Mouse (Mus musculus) urinary bladder, postnatal 14 days (tissue): ENCODE data around the gene Krtap4-6.
"Not testable (repeated sequence)": the region's sequence is repeated elsewhere in the genome, so short reads cannot be mapped to it uniquely, and the experiment has no call there.

Source experiments
- DNase-seq: peaks from one replicate; pipeline ENCODE4 v3.0.0; 2021; ENCODE audit warnings: low spot score

Gene Krtap4-6

GRCm38 (mm10) chr11:99665860-99666259, at the start of gene Krtap4-6:
Krtap4-6 (minus strand) TSS chr11:99665960.
- no peak for DNase-seq

GRCm38 (mm10) chr11:99690463-99690862, 24.7 kb upstream of the Krtap4-6 start, which contains the start of gene Gm14190:
Gm14190 (minus strand) TSS chr11:99690740.
- no peak for DNase-seq

- not testable (repeated sequence) for DNase-seq
Observed at GRCm38 (mm10) chr11:99685235-99685634, 19.5 kb upstream of the Krtap4-6 start.

- DNase-seq: no peak
Observed at GRCm38 (mm10) chr11:99683481-99683880, 17.7 kb upstream of the Krtap4-6 start.

GRCm38 (mm10) chr11:99662802-99663201, 3.0 kb downstream of the Krtap4-6 start:
- DNase-seq: no peak

GRCm38 (mm10) chr11:99659256-99659655, 6.5 kb downstream of the Krtap4-6 start:
- no peak for DNase-seq

- not testable (repeated sequence) for DNase-seq
Observed at GRCm38 (mm10) chr11:99658467-99659010, 7.2 kb downstream of the Krtap4-6 start, which contains the start of gene Gm11563. Gm11563 (minus strand) TSS chr11:99658960.

- DNase-seq: no peak
Observed at GRCm38 (mm10) chr11:99657051-99657450, 8.7 kb downstream of the Krtap4-6 start.

- no peak for DNase-seq
Observed at GRCm38 (mm10) chr11:99650136-99650535, 15.6 kb downstream of the Krtap4-6 start, which contains the start of gene Gm11555. Gm11555 (minus strand) TSS chr11:99650236.

- DNase-seq: no peak
Observed at GRCm38 (mm10) chr11:99646444-99646843, 19.3 kb downstream of the Krtap4-6 start.

GRCm38 (mm10) chr11:99644351-99644750, 21.4 kb downstream of the Krtap4-6 start:
- no peak for DNase-seq

- not testable (repeated sequence) for DNase-seq
Observed at GRCm38 (mm10) chr11:99643635-99644139, 22.1 kb downstream of the Krtap4-6 start, which contains the start of gene Krtap4-7. Krtap4-7 (minus strand) TSS chr11:99644089.

GRCm38 (mm10) chr11:99640926-99641325, 24.8 kb downstream of the Krtap4-6 start:
- no peak for DNase-seq

GRCm38 (mm10) chr11:99637086-99637485, 28.7 kb downstream of the Krtap4-6 start:
- no peak for DNase-seq

GRCm38 (mm10) chr11:99634653-99635134, 31.1 kb downstream of the Krtap4-6 start, which contains the start of gene Krtap4-2:
Krtap4-2 (minus strand) TSS chr11:99635084.
- no peak for DNase-seq

GRCm38 (mm10) chr11:99633293-99633692, 32.5 kb downstream of the Krtap4-6 start:
- DNase-seq: no peak

- no peak for DNase-seq
Observed at GRCm38 (mm10) chr11:99630890-99631289, 34.9 kb downstream of the Krtap4-6 start.

GRCm38 (mm10) chr11:99628138-99628537, 37.6 kb downstream of the Krtap4-6 start, which contains the start of gene Krtap4-1:
Krtap4-1 (minus strand) TSS chr11:99628238.
- DNase-seq: no peak

- DNase-seq: no peak
Observed at GRCm38 (mm10) chr11:99620335-99620734, 45.4 kb downstream of the Krtap4-6 start, which contains the start of gene Gm11562. Gm11562 (minus strand) TSS chr11:99620435.
